Mouse (Mus musculus): ENCODE measurements around the gene Cc2d2b.

Cc2d2b gene

DNA sequence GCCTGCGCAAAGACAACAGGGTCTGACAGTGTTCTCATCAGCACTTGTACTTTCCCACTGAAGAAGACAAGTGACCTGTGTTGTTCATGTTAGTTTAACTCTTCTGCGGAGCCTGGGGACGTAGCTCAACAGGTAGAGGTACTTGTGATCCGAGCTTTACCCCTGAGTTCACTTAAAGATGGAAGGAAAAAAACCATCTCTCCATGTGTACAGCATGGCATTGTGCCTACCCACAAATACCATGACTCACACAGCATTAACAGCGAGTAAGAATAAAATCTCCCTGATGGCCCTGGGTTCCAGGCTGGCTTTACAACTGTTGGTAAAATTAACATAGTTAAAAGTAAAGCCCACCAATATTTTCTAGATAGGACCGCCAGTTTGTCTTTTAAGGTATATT, 85.9 kb downstream of the Cc2d2b start:
- DNase-seq (ENCODE audit: low read depth, low spot score), result no peak

DNA sequence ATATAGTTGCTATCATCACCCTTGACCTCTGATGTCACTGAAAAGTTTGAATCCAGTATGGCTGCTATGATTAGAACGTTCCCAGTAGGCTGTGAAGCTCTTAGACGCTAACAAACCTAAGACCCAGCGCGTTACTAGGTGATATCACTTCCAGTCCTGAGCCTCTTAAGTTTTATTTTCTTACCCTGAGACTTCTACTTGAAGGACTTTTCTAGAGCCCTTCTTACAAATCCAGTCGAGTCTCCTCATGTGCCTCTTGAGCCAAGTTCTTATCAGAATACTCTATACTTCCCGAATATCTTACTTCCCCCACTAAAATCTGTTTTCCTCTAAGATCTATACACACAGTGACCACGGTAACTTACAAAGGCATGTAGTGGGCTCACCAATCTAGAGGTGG, 89.7 kb downstream of the Cc2d2b start:
- DNase-seq (ENCODE audit: low read depth, low spot score), result no peak

DNA sequence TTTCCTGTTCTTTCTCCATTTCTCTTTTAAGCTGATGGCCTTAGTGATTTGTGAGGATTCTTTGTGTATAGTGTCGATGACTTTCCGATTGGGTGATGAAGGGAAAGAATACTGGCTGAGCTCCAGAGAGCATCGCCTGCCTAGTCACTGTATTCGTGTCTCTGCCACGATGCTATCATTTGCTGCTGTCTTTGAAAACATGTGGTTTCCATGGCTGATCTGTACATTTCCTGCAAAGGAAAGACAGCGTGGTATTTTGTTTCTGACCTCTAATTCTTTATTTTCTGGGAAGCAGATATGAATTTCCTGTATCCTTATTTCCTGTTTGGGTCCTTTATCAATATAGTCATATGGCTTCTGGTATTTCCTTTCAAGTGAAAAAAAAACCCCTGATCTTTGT, 91.8 kb downstream of the Cc2d2b start:
- no peak for DNase-seq (ENCODE audit: low read depth, low spot score)

DNA sequence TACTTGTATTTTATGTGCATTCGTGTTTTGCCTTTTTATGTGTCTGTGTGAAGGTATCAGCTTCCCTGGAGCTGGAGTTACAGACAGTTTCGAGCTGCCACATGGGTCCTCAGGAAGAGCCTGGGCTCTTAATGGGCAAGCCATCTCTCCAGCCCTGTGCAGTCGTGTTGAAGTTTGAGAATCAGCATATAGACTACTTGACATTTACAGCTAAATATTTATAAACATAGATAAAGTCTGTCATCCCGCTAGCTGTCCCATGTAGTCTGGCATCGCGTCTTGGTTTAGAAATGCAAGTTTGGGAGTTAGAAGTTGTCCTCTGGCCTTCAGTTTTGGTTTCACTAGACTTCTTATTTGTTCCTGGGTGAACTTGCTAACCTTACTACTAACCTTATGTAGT, 92.5 kb downstream of the Cc2d2b start:
- no peak for DNase-seq (ENCODE audit: low read depth, low spot score)

DNA sequence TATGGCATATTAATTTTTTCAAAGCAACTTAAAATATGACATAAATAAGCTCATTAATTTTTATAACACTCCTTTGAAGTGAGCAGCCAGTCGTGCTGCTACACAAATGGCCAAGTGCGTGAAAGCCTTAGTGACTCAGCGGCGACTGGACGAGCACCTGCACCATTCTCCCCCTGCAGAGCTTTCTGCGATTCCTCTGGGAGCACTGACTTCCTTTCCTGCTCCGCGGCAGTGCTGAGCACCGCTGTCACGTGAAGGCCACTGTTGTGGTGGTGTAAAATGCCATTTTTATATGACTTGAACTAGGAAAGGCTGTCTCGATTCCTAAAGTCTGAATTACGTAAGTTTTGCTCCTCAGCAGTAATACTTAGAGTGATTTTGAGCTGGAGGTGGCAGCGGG, 93.0 kb downstream of the Cc2d2b start:
- DNase-seq (ENCODE audit: low read depth, low spot score), result no peak

DNA sequence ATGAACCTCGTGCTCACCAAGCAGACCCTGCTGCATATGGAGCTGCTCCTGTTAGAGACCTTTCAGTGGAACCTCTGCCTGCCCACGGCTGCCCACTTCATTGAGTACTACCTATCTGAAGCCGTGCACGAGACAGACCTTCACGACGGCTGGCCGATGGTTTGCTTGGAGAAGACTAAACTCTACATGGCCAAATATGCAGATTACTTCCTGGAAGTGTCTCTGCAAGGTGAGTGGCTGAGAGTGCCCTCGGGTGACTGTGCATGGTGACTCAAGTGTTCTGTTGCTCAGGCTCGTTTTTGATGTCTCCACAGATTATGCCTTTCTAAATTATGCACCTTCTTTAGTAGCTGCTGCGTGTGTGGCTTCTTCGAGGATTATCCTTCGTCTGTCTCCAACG, 96.2 kb downstream of the Cc2d2b start:
- DNase-seq (ENCODE audit: low read depth, low spot score), result no peak

DNA sequence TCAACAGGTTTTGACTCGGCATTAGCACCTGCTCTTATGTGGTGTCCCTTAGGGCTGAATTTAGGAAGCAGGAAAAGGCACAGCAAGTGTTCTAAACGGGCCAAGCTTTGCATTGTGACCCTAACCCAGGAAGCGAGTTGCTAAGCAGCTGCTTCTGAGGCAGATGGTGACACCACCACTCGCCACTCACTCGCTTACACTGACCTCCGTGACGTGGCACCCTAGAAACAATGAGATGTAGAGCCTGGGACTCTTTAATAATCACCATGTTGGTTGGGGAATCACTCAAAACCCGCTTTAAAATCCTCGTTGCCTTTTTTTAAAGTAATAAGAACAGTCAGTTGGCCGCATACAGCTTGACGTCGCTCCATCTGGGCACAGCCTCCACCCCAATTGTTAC, 100.8 kb downstream of the Cc2d2b start:
- no peak for DNase-seq (ENCODE audit: low read depth, low spot score)

DNA sequence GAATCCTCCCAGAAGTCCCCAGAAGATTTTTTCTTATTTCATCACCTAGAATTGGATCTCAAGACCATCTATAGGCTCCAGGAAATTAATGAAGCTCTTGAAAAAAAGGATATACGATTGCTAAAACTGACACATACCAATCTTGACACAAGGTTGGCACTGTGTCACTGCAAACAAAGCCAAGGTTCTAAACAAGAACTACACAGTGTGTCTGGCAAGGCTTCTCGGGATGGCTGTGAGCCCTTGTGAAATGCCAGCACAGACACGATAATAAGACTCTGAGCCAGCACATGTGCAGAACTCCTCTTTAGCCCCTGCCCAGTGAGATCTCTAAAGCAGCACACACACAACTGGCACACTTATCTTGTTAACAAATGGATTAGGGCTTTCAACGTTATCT, 111.0 kb downstream of the Cc2d2b start:
- DNase-seq (ENCODE audit: low read depth, low spot score), result no peak

DNA sequence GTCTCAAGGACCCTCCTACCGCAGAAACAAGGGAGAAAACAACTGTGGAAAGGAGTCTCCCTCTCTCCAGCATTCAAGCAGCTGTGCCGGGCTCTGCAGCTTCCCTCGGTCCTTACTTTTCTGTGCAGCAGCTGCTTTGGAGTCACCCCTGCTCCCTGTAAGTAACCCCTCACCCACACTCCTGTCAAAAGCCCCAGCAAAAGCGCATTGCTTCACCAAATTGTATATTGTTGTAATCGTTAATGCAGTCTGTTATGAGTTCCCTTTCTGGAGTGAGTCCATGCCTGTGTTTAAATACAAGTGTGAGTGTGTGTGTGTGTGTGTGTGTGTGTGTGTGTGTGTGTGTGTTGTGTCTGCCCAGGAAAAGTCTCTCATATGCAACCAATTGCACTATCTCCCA, 119.7 kb downstream of the Cc2d2b start:
- DNase-seq (ENCODE audit: low read depth, low spot score), result no peak

DNA sequence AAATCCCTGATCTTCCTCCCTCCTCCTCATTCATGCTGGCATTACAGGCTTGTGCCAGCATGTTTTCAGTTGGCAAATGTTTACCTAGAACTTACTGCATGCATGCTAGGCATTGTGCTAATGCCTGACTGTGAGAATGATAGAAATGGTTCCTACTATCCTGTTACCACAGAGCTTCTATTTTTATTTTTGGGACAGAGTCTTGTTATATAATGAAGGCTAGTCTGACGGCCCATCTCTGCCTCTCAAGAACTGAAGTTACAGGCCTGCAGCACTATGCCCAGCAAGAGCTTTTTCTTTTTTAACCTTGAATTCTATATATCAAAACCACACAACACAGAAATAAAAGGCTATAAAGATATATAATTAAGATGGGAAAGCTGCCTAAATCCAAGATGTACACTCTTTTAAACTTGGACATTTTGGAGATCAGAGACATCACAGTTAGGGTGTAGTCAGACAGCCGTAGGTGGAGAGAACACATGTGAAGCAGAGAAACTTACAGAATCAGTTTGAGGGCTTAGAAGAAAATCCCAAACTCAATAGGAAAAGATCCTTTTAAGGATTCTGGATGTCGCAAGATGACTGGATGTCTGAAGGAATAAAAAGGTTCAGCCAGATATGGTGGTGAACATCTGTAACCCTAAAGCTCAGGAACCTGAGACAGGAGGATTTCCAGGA, 121.0 kb downstream of the Cc2d2b start:
- DNase-seq (ENCODE audit: low read depth, low spot score), result no peak

DNA sequence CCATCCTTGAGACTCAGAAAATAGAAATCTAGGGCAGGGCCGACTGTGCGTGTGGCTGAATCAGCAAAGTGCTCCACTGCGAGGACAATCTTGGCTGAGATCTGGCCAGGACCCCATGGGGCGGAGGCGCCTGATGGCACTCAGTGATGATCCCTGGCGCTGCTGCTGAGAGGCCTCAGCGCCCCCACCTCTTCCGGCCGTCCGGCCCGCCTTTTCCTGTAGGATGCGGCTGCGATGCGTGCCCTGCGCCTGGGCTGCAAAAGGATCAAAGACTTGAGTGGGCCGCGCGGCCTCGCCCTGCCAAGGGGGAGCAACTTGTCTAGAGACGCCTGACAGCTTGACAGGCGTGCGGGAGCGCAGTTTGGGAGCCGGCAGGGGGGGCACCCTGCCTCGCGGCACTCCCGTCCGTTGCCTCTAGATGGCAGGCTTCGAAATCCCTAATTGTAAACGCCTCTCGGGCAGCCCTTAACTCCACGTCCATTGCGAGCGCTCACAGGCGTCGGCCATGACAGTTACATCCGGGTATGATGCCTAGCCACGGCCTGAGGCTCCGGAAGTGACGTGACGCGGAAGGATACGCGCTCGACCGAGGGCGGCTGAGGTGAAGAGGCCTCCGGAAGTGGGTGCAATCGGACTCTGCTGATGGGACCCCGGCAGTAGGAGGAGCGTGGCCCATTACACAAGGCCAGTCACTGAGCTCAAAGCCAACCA, 124.6 kb downstream of the Cc2d2b start:
- peak; percentile 98 for DNase-seq (ENCODE audit: low read depth, low spot score)

Measured in retina, postnatal 7 days (tissue).